Mouse (Mus musculus): Measurements from ENCODE around the gene Fxyd7. TPM values are rescaled to one million over a fixed set of nuclear protein-coding genes. Genes with fewer than 3 reads are reported as not detected.

Fxyd7 gene
- polyA plus RNA-seq, 1 experiment from 2014 or later, result 1.6 TPM

DNA sequence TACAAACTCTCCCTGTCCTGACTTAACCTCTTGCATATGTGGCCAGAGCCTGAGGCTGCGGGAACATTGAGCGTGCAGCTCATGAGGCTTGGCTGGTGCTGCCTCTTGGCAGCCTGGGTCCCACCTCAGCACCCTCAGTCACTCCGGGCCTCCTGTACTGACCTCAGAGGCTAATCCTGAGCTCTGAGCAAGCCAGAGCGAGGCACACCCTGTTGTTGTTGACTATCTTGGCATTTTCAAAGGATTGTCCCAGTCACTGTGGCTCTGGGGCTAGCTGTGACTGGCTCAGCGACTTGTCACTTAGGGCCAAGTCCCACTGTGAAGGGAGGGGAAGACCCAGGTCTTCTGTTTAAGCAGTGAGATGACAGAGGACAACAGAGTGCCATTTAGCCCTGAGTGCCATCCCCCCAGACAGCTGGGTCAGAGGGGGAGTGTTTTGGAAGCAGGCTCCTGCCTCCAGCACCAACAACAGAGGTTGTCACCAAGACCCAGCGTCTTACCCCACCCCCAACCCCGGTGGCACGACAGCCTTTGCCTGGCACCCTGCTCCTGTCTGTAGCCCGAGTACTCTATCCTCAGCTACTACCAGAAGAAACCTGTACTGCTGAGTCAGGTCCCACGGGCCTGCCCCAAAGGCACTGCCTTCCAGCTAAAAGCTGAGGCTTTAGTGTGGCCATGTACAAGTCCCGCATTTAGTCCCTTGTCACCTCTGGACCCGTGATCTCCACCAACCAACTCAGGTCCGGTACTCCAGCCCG is 31.7 kb upstream of the Fxyd7 start:
- Histone ChIP-seq H3K4me1 (ENCODE audit: control insufficient read depth in 2 of 2, insufficient read depth in 2 of 2, low read length in 2 of 2) (peaks cover 0 to 4% of the 10 kb centered on the region in 2 experiments; a peak in 1 of 4 replicates), H3K36me3 (ENCODE audit: control insufficient read depth, insufficient read depth, low read length) (no peaks in the 10 kb centered on the region), H3K4me2 (ENCODE audit: low read length) (no peak overlapping the region), H3K4me3 (ENCODE audit: control insufficient read depth in 1 of 2, insufficient read depth in 1 of 2, low read depth in 1 of 2, low read length in 2 of 2) (no peak overlapping the region), H3K27ac (replicated peaks in 1 of 2; ENCODE audit: control insufficient read depth in 1 of 2, insufficient read depth in 1 of 2, low read depth in 2 of 2, low read length in 2 of 2) (no peak overlapping the region), H3K9ac (ENCODE audit: low read length) (no peak overlapping the region), H3K27me3 (ENCODE audit: control insufficient read depth, insufficient read depth, low read length) (no peaks in the 10 kb centered on the region), H3K9me3 (ENCODE audit: control insufficient read depth, low read length) (no peaks in the 10 kb centered on the region)
- WGBS, result 65% methylated on average over 14 of the region's 14 CpGs
- no peak for ATAC-seq (ENCODE audit: insufficient number of reproducible peaks, insufficient read depth, low FRiP score, low read depth)

DNA sequence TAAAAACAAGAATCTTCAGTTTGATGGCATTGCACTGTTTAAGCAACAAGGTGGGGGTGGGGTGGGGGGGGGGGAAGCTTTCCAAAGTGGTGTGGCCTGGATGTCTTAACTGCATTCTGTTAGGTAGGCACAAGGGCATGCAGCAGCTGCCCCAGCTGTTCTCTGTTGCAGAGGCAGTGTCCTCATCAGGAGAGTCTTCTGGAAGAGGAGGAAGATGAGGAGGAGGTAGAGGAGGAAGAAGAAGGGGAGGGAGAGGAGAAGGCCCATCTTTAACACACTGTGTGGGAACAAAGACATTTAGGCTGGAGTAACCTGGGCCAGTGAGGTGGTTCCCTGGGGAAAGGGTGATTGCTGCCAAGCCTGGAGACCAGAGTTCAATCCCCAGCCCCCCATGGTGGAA is 30.8 kb upstream of the Fxyd7 start:
- Histone ChIP-seq H3K36me3 (ENCODE audit: control insufficient read depth, insufficient read depth, low read length) (no peaks in the 10 kb centered on the region), H3K27ac (replicated peaks in 1 of 2; ENCODE audit: control insufficient read depth in 1 of 2, insufficient read depth in 1 of 2, low read depth in 2 of 2, low read length in 2 of 2) (no peak overlapping the region), H3K9me3 (ENCODE audit: control insufficient read depth, low read length) (no peaks in the 10 kb centered on the region), H3K27me3 (ENCODE audit: control insufficient read depth, insufficient read depth, low read length) (no peaks in the 10 kb centered on the region), H3K4me2 (ENCODE audit: low read length) (no peak overlapping the region), H3K9ac (ENCODE audit: low read length) (no peak overlapping the region), H3K4me3 (ENCODE audit: control insufficient read depth in 1 of 2, insufficient read depth in 1 of 2, low read depth in 1 of 2, low read length in 2 of 2) (no peak overlapping the region), H3K4me1 (ENCODE audit: control insufficient read depth in 2 of 2, insufficient read depth in 2 of 2, low read length in 2 of 2) (peaks cover 0 to 4% of the 10 kb centered on the region in 2 experiments; a peak in 1 of 4 replicates)
- no peak for ATAC-seq (ENCODE audit: insufficient number of reproducible peaks, insufficient read depth, low FRiP score, low read depth)

DNA sequence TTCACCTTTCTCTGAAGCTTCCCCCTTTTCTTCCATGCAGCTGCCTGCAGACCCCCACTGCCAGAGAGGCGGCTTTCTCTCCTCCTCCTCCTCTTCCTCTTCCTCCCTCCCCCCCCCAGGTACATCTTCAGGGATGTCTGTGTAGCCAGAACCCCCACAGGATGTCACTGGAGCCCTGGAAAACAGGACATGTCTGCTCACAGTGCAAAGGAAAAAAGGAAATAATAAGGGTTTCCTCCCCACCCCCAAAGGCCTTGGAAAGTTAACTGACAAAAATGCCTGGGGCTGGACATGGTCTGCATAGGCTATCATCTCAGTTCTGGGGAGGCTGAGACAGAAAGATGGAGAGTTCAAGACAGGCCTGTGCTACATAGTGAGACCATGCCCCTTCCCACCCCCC is 29.8 kb upstream of the Fxyd7 start:
- no peak for ATAC-seq (ENCODE audit: insufficient number of reproducible peaks, insufficient read depth, low FRiP score, low read depth)
- H3K9me3 ChIP-seq (ENCODE audit: control insufficient read depth, low read length), result no peaks in the 10 kb centered on the region
- no peak overlapping the region for H3K4me2 ChIP-seq (ENCODE audit: low read length)
- H3K36me3 ChIP-seq (ENCODE audit: control insufficient read depth, insufficient read depth, low read length), result no peaks in the 10 kb centered on the region
- WGBS, result 29% methylated on average over 1 of the region's 1 CpGs
- no peak overlapping the region for H3K27ac ChIP-seq (replicated peaks in 1 of 2; ENCODE audit: control insufficient read depth in 1 of 2, insufficient read depth in 1 of 2, low read depth in 2 of 2, low read length in 2 of 2)
- peaks cover 0 to 4% of the 10 kb centered on the region in 2 experiments; a peak in 1 of 4 replicates for H3K4me1 ChIP-seq (ENCODE audit: control insufficient read depth in 2 of 2, insufficient read depth in 2 of 2, low read length in 2 of 2)
- no peak overlapping the region for H3K4me3 ChIP-seq (ENCODE audit: control insufficient read depth in 1 of 2, insufficient read depth in 1 of 2, low read depth in 1 of 2, low read length in 2 of 2)
- H3K27me3 ChIP-seq (ENCODE audit: control insufficient read depth, insufficient read depth, low read length), result no peaks in the 10 kb centered on the region
- no peak overlapping the region for H3K9ac ChIP-seq (ENCODE audit: low read length)

DNA sequence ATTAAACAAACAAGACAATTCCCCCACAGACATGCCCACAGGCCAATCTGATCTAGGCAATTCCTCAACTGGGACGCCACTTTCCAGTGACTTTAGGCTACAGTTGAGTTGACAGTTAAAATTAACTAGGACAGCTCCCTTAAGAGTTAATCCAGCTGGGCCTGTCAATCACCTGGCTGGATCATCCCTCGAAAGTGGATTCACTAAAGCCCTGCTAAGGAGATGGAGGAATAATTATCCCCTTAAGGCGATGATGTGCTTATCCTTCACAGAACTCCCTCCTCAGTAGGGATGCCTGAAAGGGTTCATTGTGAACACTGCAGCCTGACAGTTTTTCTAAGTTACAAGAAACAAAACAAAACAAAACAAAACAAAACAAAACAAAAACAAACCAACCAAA is 29.3 kb upstream of the Fxyd7 start:
- no peak for ATAC-seq (ENCODE audit: insufficient number of reproducible peaks, insufficient read depth, low FRiP score, low read depth)
- WGBS, result 61% methylated on average over 3 of the region's 3 CpGs
- Histone ChIP-seq H3K4me1 (ENCODE audit: control insufficient read depth in 2 of 2, insufficient read depth in 2 of 2, low read length in 2 of 2) (peaks cover 0 to 4% of the 10 kb centered on the region in 2 experiments; a peak in 1 of 4 replicates), H3K4me3 (ENCODE audit: control insufficient read depth in 1 of 2, insufficient read depth in 1 of 2, low read depth in 1 of 2, low read length in 2 of 2) (no peak overlapping the region), H3K27me3 (ENCODE audit: control insufficient read depth, insufficient read depth, low read length) (no peaks in the 10 kb centered on the region), H3K4me2 (ENCODE audit: low read length) (no peak overlapping the region), H3K36me3 (ENCODE audit: control insufficient read depth, insufficient read depth, low read length) (no peaks in the 10 kb centered on the region), H3K9ac (ENCODE audit: low read length) (no peak overlapping the region), H3K9me3 (ENCODE audit: control insufficient read depth, low read length) (no peaks in the 10 kb centered on the region), H3K27ac (replicated peaks in 1 of 2; ENCODE audit: control insufficient read depth in 1 of 2, insufficient read depth in 1 of 2, low read depth in 2 of 2, low read length in 2 of 2) (no peak overlapping the region)

DNA sequence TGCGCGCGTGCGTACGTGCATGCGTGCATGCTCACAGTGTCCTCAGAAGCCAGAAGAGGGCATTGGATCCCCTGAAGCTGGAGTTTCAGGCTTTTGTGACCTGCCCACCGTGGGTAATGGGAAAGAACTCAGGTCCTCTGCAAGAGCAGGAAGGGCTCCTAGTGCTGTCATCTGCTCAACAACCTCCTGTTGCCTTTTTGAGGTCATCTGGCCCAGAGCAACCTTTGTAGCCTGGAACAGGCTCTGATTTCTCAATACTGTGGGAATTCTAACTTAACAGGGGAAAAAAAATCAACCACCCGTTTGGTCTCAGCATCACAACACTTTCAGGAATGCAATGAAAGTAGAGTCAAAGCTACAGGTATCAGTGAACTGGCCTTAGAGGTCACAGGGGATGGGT is 28.4 kb upstream of the Fxyd7 start:
- no peaks in the 10 kb centered on the region for H3K27me3 ChIP-seq (ENCODE audit: control insufficient read depth, insufficient read depth, low read length)
- H3K4me3 ChIP-seq (ENCODE audit: control insufficient read depth in 1 of 2, insufficient read depth in 1 of 2, low read depth in 1 of 2, low read length in 2 of 2), result no peak overlapping the region
- no peaks in the 10 kb centered on the region for H3K36me3 ChIP-seq (ENCODE audit: control insufficient read depth, insufficient read depth, low read length)
- no peaks in the 10 kb centered on the region for H3K9me3 ChIP-seq (ENCODE audit: control insufficient read depth, low read length)
- ATAC-seq (ENCODE audit: insufficient number of reproducible peaks, insufficient read depth, low FRiP score, low read depth), result no peak
- 84% methylated on average over 8 of the region's 8 CpGs for WGBS
- H3K4me2 ChIP-seq (ENCODE audit: low read length), result no peak overlapping the region
- H3K27ac ChIP-seq (replicated peaks in 1 of 2; ENCODE audit: control insufficient read depth in 1 of 2, insufficient read depth in 1 of 2, low read depth in 2 of 2, low read length in 2 of 2), result no peak overlapping the region
- no peak overlapping the region for H3K9ac ChIP-seq (ENCODE audit: low read length)
- H3K4me1 ChIP-seq (ENCODE audit: control insufficient read depth in 2 of 2, insufficient read depth in 2 of 2, low read length in 2 of 2), result no peaks in the 10 kb centered on the region

DNA sequence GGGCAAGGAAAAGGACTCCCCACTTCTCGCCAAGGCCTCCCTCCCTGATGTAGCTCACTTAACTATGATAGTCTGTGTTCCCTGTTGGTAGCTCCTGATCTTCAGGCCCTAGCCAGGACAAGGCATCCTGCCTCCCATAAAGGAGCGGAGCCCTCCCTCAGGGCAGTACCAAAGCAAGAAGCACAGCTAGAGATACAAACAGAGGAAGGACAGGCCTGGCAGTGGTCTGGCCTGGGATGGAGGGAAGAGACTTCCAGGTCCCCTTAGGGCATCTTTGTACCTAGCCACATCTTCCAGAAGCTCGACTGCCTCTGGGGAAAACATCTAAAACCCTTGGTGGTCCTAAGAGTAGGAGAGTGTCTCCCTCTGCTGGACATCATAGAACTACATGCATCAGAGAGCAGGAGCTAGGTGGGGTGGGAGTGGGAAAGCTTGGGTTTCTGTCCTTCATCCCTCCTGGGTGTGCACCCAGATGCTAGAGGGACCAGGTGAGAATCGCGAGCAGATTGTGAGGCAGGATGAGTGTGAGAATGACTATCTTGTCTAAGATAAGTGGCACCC is 26.7 kb upstream of the Fxyd7 start:
- Histone ChIP-seq H3K4me1 (ENCODE audit: control insufficient read depth in 2 of 2, insufficient read depth in 2 of 2, low read length in 2 of 2) (no peaks in the 10 kb centered on the region), H3K9ac (ENCODE audit: low read length) (no peak overlapping the region), H3K9me3 (ENCODE audit: control insufficient read depth, low read length) (no peaks in the 10 kb centered on the region), H3K27me3 (ENCODE audit: control insufficient read depth, insufficient read depth, low read length) (no peaks in the 10 kb centered on the region), H3K36me3 (ENCODE audit: control insufficient read depth, insufficient read depth, low read length) (no peaks in the 10 kb centered on the region), H3K27ac (replicated peaks in 1 of 2; ENCODE audit: control insufficient read depth in 1 of 2, insufficient read depth in 1 of 2, low read depth in 2 of 2, low read length in 2 of 2) (no peak overlapping the region), H3K4me3 (ENCODE audit: control insufficient read depth in 1 of 2, insufficient read depth in 1 of 2, low read depth in 1 of 2, low read length in 2 of 2) (no peak overlapping the region), H3K4me2 (ENCODE audit: low read length) (no peak overlapping the region)
- WGBS, result 31% methylated on average over 5 of the region's 5 CpGs
- no peak for ATAC-seq (ENCODE audit: insufficient number of reproducible peaks, insufficient read depth, low FRiP score, low read depth)

DNA sequence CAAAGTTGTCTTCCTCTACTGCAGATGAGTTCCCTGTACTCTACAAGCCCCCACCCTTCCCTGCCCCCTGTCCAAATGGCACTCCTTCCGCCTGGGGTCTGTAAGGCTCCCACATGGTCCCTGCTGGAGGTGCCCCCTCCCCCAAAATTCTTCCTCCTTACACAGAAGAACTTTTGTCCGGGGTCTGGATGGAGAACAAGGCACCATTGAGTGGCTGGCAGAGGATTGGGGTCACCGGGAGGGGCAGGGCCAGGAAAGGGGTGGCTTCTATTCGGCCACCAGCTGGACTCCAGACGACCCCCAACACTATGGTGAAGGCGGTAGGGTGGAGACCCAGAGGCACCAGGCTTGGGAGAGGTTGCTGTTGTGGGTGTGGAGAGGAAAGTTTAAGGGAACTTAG is 26.2 kb upstream of the Fxyd7 start:
- no peak overlapping the region for H3K27ac ChIP-seq (replicated peaks in 1 of 2; ENCODE audit: control insufficient read depth in 1 of 2, insufficient read depth in 1 of 2, low read depth in 2 of 2, low read length in 2 of 2)
- H3K9me3 ChIP-seq (ENCODE audit: control insufficient read depth, low read length), result no peaks in the 10 kb centered on the region
- H3K4me1 ChIP-seq (ENCODE audit: control insufficient read depth in 2 of 2, insufficient read depth in 2 of 2, low read length in 2 of 2), result no peaks in the 10 kb centered on the region
- no peak overlapping the region for H3K9ac ChIP-seq (ENCODE audit: low read length)
- no peak overlapping the region for H3K4me2 ChIP-seq (ENCODE audit: low read length)
- no peaks in the 10 kb centered on the region for H3K36me3 ChIP-seq (ENCODE audit: control insufficient read depth, insufficient read depth, low read length)
- no peaks in the 10 kb centered on the region for H3K27me3 ChIP-seq (ENCODE audit: control insufficient read depth, insufficient read depth, low read length)
- 49% methylated on average over 6 of the region's 6 CpGs for WGBS
- no peak overlapping the region for H3K4me3 ChIP-seq (ENCODE audit: control insufficient read depth in 1 of 2, insufficient read depth in 1 of 2, low read depth in 1 of 2, low read length in 2 of 2)
- ATAC-seq (ENCODE audit: insufficient number of reproducible peaks, insufficient read depth, low FRiP score, low read depth), result no peak

DNA sequence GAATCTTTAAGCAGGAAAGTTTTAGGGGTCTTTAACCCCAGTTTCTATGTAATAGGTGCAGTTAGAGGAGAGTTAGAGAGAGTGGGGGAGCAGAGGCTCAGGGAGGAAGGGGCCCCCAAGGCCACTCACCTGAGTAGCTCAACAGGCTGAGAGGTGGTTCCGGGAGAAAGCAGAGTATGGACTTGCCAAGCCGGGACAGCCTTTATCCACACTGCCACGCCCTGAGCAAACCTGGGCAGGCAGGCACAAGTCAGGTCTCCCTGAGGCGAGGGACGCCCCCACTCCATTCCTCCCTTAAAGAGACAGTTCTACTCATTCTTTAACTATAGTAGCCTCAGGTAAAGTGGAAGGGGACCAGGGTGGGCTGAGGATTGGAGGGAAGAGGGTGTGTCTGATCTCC is 25.2 kb upstream of the Fxyd7 start, which contains the start of gene Fxyd3:
Fxyd3 (minus strand) TSS at position 213 of the 400 bp plus-strand sequence.
- Histone ChIP-seq H3K9me3 (ENCODE audit: control insufficient read depth, low read length) (no peaks in the 10 kb centered on the region), H3K4me2 (ENCODE audit: low read length) (no peak within 1 kb of the TSS), H3K27ac (replicated peaks in 1 of 2; ENCODE audit: control insufficient read depth in 1 of 2, insufficient read depth in 1 of 2, low read depth in 2 of 2, low read length in 2 of 2) (no peak within 1 kb of the TSS), H3K27me3 (ENCODE audit: control insufficient read depth, insufficient read depth, low read length) (no peaks in the 10 kb centered on the region), H3K4me1 (ENCODE audit: control insufficient read depth in 2 of 2, insufficient read depth in 2 of 2, low read length in 2 of 2) (no peaks in the 10 kb centered on the region), H3K9ac (ENCODE audit: low read length) (no peak within 1 kb of the TSS), H3K4me3 (ENCODE audit: control insufficient read depth in 1 of 2, insufficient read depth in 1 of 2, low read depth in 1 of 2, low read length in 2 of 2) (no peak within 1 kb of the TSS), H3K36me3 (ENCODE audit: control insufficient read depth, insufficient read depth, low read length) (no peaks in the 10 kb centered on the region)
- no peak for ATAC-seq (ENCODE audit: insufficient number of reproducible peaks, insufficient read depth, low FRiP score, low read depth)
- 53% methylated on average over 5 of the region's 5 CpGs for WGBS
